Mouse (Mus musculus): ENCODE measurements around the gene Vmn2r10.
"Not testable (repeated sequence)": the region's sequence is repeated elsewhere in the genome, so short reads cannot be mapped to it uniquely, and the experiment has no call there.

Gene Vmn2r10

GRCm38 (mm10) chr5:109006427-109006826 lies at the start of gene Vmn2r10:
Vmn2r10 (minus strand) TSS chr5:109006527.
- not testable (repeated sequence) for DNase-seq (ENCODE audit: low read depth)

GRCm38 (mm10) chr5:109055286-109055685 lies 49.0 kb upstream of the Vmn2r10 start:
- DNase-seq (ENCODE audit: low read depth), result no peak

GRCm38 (mm10) chr5:109032591-109032990 lies 26.3 kb upstream of the Vmn2r10 start:
- peak; percentile 6 for DNase-seq (ENCODE audit: low read depth)

- DNase-seq (ENCODE audit: low read depth), result no peak
Observed at GRCm38 (mm10) chr5:108988924-108989323, 17.4 kb downstream of the Vmn2r10 start.

Measured in 416B (cell line).